Mouse (Mus musculus) 3T3-L1 (cell line): Measurements from ENCODE around the gene Adgrf5.
A peak's percentile ranks its signal among the peaks of the same experiment; 100 is the strongest.

Source experiments
- DNase-seq: peaks from one replicate; pipeline ENCODE4 v3.0.0-alpha.2; 2015; ENCODE audit warnings: low read depth, low spot score

The Adgrf5 gene

GRCm38 (mm10) chr17:43376527-43376926 lies 16.3 kb downstream of the Adgrf5 start:
- DNase-seq, result no peak

GRCm38 (mm10) chr17:43378703-43379102 lies 18.5 kb downstream of the Adgrf5 start:
- no peak for DNase-seq

DNA sequence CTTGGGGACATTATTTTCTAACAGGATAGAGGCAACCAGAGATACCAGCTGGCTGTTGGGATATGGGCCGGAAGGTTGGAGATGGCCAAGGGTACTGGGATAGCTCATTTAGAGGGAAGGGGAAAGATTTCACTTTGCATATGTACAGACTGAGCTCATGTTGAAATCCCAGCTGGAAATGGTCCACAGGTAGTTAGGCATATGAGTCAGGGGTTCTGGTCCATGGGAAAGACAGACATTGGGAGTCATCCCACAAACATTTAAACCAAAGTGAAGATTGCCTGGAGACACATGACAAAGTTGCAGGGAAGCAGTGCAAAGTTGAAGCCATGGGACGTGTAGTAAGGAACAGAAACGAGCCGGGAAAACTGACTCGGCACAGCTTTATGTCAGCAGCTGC lies 26.1 kb downstream of the Adgrf5 start:
- DNase-seq, result peak; percentile 76

DNA sequence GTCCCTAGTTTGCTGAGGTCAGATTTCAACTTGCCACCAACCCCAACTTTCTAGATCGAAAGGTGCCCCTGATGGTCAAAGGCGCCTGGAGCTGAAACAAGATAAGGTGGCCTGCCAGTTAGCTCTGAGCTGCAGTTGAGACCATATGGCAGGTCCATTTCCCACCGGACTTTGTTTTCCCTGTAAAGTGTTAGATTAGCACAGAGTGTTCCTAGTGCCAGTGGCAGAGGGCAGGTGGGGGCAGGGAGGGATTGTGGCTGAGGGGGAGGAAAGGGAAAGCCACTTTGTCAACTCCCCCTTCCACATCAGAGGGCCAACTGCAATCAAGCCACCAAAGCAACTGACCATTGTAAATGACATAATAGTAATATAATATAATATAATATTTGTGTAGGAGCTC lies 26.9 kb downstream of the Adgrf5 start:
- no peak for DNase-seq

DNA sequence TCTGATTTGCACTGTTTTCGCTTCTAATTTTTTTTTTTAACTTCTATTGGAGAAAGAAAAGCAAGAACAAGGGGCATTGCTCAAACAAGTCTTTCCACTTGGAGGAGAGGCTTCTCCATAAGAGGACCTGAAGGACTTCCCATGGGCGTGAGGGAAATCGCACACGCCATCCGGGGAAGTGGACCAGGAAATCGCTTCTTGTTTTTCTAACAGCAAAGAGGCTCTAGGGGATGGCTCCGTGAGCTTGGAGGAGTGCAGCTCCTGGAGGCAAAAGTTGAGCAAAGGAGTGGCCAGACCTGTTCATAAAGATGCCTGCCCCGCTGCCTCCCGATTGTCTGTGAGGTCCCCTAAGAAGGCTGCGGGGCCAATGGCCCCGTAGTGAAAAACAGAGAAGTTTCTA lies 29.0 kb downstream of the Adgrf5 start:
- no peak for DNase-seq

GRCm38 (mm10) chr17:43392191-43392590 lies 31.9 kb downstream of the Adgrf5 start:
- no peak for DNase-seq

- no peak for DNase-seq
Observed at GRCm38 (mm10) chr17:43393669-43394068, 33.4 kb downstream of the Adgrf5 start.

- no peak for DNase-seq
Observed at GRCm38 (mm10) chr17:43395400-43396258, 35.4 kb downstream of the Adgrf5 start.

DNA sequence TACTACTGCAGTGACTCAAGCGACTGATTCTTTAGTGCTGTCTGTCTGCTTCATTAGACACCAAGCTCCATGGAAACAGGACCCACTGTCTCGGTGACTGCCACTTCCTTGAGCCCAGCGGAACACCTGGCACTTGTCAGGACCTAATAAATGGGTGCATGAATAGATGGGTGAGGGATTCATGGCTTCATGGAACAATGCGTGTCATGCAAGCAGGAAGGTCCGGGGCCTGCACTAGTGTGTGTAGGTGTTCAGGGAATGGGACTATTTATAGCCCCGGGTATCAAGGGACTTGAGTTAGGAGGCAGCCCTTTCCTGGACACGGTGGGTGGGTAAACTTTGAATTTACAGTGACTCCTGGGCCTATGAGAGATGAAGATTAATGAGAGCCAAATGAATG lies 38.4 kb downstream of the Adgrf5 start:
- DNase-seq, result no peak

DNA sequence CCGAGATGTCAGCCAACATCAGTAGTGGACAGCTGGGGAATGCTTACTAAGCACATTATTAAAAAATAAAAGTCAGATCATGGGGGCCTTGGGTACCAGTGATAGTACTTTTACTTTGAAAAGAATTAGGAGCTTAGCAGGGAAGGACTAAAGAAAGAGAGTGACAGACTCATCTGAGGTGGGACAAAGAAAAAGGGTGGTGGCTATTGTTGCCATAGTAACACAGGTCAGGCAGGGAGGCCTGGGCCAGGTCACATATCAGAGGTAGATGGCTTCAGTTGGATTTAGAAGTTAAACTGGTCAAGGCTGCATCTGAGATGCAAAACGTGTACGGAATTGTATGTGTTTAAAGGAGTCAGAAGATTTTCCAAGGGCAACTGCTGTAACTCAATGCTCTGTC lies 38.9 kb downstream of the Adgrf5 start:
- DNase-seq, result no peak

DNA sequence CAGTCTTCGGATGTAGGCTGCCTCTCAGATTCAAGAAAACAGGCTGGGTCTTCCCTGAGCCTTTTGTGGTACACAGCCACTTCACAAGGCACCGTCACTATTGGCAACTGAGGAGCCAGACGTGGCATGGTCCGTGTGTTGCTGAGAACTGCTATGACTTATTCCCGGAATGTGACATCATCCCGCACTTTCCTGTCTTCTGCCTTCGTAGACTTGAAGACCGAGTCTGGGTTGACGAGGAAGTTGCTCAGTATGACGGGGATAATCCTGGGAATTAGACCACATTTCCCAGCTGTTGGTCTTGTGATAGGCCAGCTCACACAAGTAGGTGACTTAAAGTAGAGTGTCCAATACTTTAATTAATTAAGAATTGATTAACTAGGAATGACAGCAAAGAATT lies 40.2 kb downstream of the Adgrf5 start:
- no peak for DNase-seq

DNA sequence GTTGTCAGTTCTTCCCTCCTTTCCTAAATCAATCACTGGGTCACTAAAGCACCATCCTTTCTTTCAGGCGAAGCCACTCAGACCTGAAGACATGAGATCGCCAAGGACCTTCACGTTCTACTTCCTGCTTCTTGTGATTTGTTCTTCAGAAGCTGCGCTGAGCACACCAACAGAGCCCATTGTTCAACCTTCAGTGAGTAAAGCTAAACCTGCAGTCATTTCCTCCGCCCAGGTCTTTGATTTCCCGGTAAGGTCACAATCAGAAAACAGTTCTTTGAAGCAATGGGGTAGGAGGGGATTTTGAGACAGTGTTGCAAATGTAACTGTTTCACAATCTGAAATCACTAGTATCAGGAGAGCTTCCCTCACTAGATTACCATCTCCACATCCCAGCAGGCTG lies 43.6 kb downstream of the Adgrf5 start:
- DNase-seq, result no peak

DNA sequence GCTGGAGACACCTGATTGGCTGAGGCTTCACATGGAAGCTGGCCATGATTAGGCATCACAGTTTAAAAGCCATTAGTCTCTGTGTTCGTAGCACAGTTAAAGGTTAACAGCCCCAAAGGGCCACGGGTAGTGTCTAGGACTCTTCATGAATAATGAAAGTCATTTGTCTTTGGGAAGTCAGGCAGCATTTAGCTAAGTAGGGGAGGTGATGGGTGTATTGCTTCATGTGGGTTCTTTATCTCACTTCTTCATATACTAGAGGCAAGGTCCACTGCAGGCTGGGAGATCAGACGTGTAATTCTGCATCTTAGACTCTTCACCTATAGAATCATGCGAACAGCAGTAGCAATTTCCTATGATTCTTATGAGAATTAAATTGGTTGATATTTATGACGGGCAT lies 44.2 kb downstream of the Adgrf5 start:
- DNase-seq, result no peak

- peak; percentile 23 for DNase-seq
Observed at GRCm38 (mm10) chr17:43406321-43406720, 46.1 kb downstream of the Adgrf5 start.

GRCm38 (mm10) chr17:43407548-43407947 lies 47.3 kb downstream of the Adgrf5 start:
- DNase-seq, result peak; percentile 99

DNA sequence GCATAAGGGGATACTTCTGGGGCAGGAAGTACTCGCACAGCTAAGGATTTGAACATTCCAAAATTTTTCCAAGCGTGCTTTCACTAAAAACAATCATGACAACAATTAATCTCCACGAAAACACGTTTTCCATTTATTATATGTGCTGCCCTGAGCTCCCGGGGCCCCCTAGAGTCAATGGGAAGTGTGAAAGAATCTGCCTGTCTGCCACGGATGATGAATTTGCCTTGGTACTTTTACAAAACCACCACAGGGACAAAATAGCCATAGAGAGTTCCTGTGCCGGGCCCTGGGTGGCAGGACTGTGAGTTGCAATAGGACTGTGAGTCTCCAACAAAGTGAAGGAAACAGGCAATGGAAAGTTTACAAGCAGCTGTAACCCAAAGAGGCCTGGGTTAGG lies 52.9 kb downstream of the Adgrf5 start:
- no peak for DNase-seq

- DNase-seq, result no peak
Observed at GRCm38 (mm10) chr17:43419204-43419603, 59.0 kb downstream of the Adgrf5 start.

GRCm38 (mm10) chr17:43420381-43420780 lies 60.1 kb downstream of the Adgrf5 start:
- no peak for DNase-seq

DNA sequence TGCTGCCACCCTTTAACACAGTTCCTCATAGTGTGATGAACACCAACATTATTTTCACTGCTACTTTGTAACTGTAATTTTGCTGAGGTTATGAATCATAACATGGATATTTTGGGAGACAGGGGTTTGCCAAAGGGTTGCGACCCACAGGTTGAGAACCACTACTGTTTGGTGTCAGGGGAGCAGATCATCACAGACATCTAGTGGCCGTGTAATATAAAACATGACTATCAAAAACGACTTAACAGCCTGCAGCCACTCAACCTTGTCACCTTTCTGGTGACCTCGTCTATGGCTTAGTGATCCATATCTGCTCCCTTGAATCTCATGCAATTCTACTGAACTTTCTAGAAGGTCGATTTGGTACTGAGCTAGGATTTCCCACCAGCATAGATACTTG lies 63.7 kb downstream of the Adgrf5 start:
- peak; percentile 27 for DNase-seq

GRCm38 (mm10) chr17:43431692-43432091 lies 71.4 kb downstream of the Adgrf5 start:
- DNase-seq, result no peak

DNA sequence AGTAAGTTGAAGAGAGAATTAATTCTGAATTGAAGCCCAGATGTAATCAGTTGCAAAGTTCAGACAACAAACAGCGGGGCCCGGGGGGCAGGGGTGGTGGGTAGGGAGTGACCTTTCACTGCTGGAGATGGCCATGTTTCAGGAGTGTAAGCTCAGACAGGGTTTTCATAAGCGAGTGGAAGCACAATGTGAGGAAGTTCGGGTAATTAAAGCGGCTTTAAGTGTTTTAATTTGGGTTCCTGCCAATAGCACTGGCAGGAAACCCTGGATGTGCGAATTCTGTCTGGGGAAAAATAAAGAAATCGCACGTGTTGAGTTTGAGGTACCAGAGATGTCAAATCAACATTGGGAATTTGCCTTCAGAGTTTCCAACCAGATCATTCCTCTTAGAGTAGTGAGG lies 74.2 kb downstream of the Adgrf5 start:
- DNase-seq, result no peak

DNA sequence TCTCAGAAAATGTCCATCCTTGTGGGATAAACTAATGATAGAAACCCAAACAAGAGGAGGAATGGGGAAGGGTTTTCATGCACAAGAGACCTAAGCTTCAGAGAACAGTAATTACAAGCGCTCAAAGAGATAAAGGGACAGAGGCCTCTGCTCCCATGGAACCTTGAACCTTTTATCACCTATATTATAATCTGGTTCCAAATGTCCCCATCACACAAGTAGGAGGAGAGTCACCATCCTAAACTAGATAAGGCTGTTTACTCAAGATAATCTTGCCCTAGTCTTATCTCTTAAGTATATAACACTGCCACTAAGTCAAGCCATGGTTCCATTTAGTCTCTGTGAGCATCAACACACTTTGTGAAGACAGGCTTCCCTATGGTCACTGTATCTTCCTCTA lies 91.0 kb downstream of the Adgrf5 start:
- no peak for DNase-seq

DNA sequence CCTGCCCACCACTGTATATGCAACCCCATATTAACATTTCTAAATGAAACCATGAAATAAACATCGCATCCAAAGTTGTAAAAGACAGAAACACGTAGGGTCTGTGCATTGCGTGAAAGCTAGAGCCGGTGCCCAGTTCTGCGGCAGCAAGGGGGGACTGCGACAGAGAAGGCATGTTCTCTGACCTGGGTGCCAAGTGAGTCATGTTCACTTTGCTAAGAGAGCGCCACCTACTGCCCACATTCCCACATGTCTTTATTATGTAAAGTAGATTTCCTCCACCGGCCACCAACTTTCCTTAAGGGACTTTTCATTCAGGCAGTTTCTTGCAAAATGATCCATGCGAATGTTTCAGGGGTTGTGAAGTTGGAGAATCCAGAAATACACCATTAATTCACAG lies 98.3 kb downstream of the Adgrf5 start:
- peak; percentile 84 for DNase-seq

GRCm38 (mm10) chr17:43459737-43460230 lies 99.5 kb downstream of the Adgrf5 start:
- no peak for DNase-seq
